Mouse (Mus musculus): Measurements from ENCODE around the gene Zfp868. TPM values are rescaled to one million over a fixed set of nuclear protein-coding genes. Genes with fewer than 3 reads are reported as not detected.
"Not testable (repeated sequence)": the region's sequence is repeated elsewhere in the genome, so short reads cannot be mapped to it uniquely, and the experiment has no call there.

Gene Zfp868
- 14.6 and 15.7 TPM in 2 replicates for polyA plus RNA-seq (2016; fragmentation: Nextera tagmentation; extraction: Ambion mirVana)

DNA sequence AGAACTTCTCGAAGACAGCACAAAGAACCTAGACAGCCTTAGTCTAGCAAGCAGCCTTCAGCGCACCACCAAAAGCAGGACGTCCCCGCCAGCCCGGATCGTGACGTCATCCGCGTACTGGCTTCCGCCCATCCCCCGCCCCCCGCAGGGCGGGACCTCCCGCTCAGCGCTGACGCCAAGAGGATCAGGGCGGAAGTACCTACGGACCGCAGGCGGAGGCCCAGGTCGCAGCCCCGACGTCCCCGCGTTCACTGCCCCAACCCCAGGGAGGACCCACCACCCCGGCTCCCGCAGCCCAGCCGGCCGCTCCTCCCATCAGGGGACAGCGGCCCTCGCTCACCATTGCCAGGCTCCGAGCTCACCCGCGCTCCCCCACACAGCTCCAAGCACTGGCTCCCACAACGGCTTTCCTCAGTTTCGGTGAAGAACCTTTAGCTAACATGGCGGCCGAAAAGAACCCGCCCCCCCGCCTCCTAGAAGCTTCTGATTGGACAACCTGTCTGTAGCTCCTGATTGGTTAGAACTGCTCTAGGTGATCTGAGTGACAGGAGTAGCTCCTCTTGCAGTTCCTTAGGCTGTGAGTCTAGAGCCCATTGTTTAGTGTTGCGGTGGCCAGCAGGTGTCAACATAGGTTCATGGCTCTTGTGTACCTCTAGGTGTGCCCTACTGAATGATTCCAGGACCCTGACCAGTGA lies at the start of gene Zfp868:
Zfp868 (minus strand) TSS at position 454 of the 695 bp plus-strand sequence.
- H3K4me1 ChIP-seq (replicated peaks), result peaks cover 8% of the 10 kb centered on the region
- H3K4me2 ChIP-seq, result peak within 1 kb of the TSS; percentile 59
- H3K27ac ChIP-seq (ENCODE audit: poor library complexity, severe bottlenecking), result peak within 1 kb of the TSS; percentile 98
- H3K36me3 ChIP-seq, result no peaks in the 10 kb centered on the region
- peak within 1 kb of the TSS; percentile 91 for H3K9ac ChIP-seq
- peak; percentile 100 for ATAC-seq (ENCODE audit: insufficient number of reproducible peaks, low FRiP score)
- no peaks in the 10 kb centered on the region for H3K27me3 ChIP-seq (replicated peaks)
- H3K9me3 ChIP-seq (replicated peaks), result no peaks in the 10 kb centered on the region
- peak within 1 kb of the TSS; percentile 72 for H3K4me3 ChIP-seq
- 0% methylated on average over 41 of the region's 41 CpGs for WGBS

DNA sequence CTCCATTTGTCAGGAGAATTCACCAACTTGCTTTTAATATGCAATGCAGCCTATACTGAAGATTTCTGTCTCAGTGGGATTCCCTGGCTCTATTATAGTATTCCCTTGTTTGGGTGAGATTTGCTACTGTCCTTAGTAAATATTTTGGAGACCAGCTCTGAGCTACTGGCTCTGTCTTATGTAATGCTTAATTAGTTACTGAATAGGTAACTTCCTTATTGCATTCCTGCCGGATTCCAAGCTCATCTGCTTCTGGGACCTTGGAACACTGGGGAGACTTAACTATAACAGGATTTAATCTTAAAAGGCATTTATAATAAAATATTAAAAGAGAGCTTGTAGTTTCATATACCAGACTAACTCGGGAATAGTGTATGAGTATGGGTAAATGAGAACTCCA lies 39.7 kb upstream of the Zfp868 start:
- H3K4me3 ChIP-seq; H3K9me3 ChIP-seq (replicated peaks); ATAC-seq (ENCODE audit: insufficient number of reproducible peaks, low FRiP score); H3K4me1 ChIP-seq (replicated peaks); H3K27me3 ChIP-seq (replicated peaks); H3K4me2 ChIP-seq; H3K9ac ChIP-seq; H3K27ac ChIP-seq (ENCODE audit: poor library complexity, severe bottlenecking): not testable (repeated sequence)
- H3K36me3 ChIP-seq, result peaks cover 27% of the 10 kb centered on the region
- WGBS, result 65% methylated on average over 2 of the region's 2 CpGs

DNA sequence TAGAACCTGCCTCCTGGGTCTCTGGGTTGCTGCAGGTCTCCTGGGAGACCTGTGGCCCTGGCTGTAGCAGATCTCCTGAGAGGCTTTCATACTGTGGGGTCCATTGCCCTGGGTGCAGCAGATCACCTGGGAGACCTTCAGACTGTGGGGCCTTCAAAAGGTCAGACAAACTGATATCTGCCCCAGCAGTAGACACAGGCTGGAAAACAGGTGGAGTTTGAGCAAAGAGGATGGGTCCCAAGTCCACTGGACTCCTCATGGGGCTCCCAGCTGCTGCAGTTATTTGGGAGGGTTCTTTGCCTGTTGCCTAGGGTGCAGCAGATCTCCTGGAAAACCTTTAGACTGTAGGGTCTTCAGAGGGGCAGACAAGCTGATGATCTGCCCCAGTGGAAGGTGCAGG lies 35.9 kb upstream of the Zfp868 start:
- Histone ChIP-seq H3K36me3 (peaks cover 34% of the 10 kb centered on the region), H3K4me2 (no peak overlapping the region), H3K4me1 (replicated peaks) (no peaks in the 10 kb centered on the region), H3K9me3 (replicated peaks) (peaks cover 6% of the 10 kb centered on the region; the same call in 1 of the 2 replicates), H3K27ac (ENCODE audit: poor library complexity, severe bottlenecking) (no peak overlapping the region), H3K27me3 (replicated peaks) (no peaks in the 10 kb centered on the region), H3K9ac (no peak overlapping the region), H3K4me3 (no peak overlapping the region)
- no peak for ATAC-seq (ENCODE audit: insufficient number of reproducible peaks, low FRiP score)

DNA sequence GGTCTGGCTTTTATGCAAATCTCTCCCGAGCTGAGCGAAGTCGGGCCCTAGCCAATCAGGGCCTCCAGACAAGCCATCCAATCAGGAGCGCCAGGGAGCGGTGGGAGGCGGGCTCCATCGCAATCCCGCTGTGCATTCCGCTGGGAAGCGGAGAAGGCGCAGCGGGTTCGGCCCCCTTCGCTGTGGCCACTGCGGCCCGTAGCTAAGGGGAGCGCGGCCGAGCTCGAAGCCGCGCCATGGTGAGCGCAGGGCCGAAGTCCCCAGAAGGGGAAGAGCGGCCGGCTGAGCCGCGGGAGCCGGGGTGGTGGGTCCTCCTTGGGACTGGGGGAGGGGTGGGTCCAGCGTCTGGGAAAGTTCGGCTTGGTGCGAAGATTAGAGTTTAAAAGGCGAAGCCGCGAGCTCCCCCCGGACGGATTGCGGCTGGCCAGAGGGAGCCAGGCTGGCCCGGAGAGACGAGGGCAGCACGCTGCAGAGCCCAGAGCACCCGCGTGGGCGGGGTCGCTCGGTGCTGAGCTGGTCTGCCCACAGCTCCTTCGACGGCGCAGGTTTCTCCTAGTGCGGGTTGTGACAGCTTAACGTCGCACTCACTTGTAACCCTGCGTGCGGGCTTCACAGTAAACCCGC lies 29.1 kb upstream of the Zfp868 start, which contains the start of gene Zfp964:
Zfp964 (plus strand) TSS at position 122 of the 624 bp plus-strand sequence.
- Histone ChIP-seq H3K4me3 (peak within 1 kb of the TSS; percentile 60), H3K9me3 (replicated peaks) (0 out of 2 replicates have a peak, but pooled peaks cover 2% of the 10 kb centered on the region), H3K36me3 (0 out of 2 replicates have a peak, but pooled peaks cover 3% of the 10 kb centered on the region), H3K27ac (ENCODE audit: poor library complexity, severe bottlenecking) (peak within 1 kb of the TSS; percentile 74), H3K4me2 (peak within 1 kb of the TSS; percentile 88), H3K27me3 (replicated peaks) (no peaks in the 10 kb centered on the region; the same call in 1 of the 2 replicates), H3K4me1 (replicated peaks) (peaks cover 6% of the 10 kb centered on the region; the same call in 1 of the 2 replicates), H3K9ac (peak within 1 kb of the TSS; percentile 77)
- under 1% methylated on average over 55 of the region's 55 CpGs for WGBS
- ATAC-seq (ENCODE audit: insufficient number of reproducible peaks, low FRiP score), result peak; percentile 98

DNA sequence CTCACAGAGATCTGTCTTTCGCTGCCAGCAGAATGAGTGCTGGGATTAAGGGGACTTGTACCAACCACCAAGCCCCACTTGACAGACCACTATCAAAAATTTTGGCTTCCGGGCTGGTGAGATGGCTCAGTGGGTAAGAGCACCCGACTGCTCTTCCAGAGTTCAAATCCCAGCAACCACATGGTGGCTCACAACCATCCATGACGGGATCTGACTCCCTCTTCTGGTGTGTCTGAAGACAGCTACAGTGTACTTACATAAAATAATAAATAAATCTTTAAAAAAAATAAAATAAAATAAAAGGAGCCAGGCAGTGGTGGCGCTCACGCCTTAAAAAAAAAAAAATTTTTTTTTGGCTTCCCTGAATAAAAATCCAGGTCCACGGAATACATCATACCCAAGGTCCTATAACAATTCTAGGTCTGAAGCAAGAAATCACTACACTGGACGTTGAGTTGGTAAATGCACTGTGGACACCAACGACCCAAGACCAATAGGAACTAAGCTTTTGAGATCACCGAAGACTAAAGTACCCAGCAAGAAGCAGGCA lies 28.5 kb upstream of the Zfp868 start:
- H3K27me3 ChIP-seq (replicated peaks), result no peaks in the 10 kb centered on the region; the same call in 1 of the 2 replicates
- H3K4me2 ChIP-seq, result peak overlapping the region; percentile 88
- WGBS, result 43% methylated on average over 10 of the region's 10 CpGs
- H3K27ac ChIP-seq (ENCODE audit: poor library complexity, severe bottlenecking), result no peak overlapping the region
- 0 out of 2 replicates have a peak, but pooled peaks cover 2% of the 10 kb centered on the region for H3K9me3 ChIP-seq (replicated peaks)
- H3K9ac ChIP-seq, result no peak overlapping the region
- peak overlapping the region; percentile 60 for H3K4me3 ChIP-seq
- peaks cover 6% of the 10 kb centered on the region; the same call in 1 of the 2 replicates for H3K4me1 ChIP-seq (replicated peaks)
- 0 out of 2 replicates have a peak, but pooled peaks cover 3% of the 10 kb centered on the region for H3K36me3 ChIP-seq
- ATAC-seq (ENCODE audit: insufficient number of reproducible peaks, low FRiP score), result no peak

DNA sequence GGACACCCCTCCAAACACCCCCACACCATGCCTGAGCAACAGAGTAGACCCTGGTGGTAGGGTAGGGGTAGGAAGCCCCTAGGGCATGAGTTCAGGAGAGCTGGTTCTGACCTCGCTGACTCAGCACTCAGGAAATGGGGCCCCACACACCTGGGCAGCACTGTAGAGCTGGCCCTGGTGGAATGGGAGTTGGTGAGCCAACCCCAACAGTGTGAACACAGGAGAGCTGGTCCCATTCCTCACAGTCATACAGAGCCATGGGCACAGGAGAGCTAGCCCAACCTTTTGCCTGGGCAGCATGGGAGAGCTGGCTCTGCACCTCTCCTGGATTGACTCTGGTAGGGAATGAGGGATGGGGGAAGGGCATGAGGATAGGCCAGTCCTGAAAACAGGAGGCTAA lies 7.3 kb downstream of the Zfp868 start:
- no peak; the same call in 1 of the 2 replicates for ATAC-seq (ENCODE audit: insufficient number of reproducible peaks, low FRiP score)
- WGBS, result 79% methylated on average over 1 of the region's 1 CpGs
- no peaks in the 10 kb centered on the region for H3K27me3 ChIP-seq (replicated peaks)
- H3K4me1 ChIP-seq (replicated peaks), result no peaks in the 10 kb centered on the region
- H3K9me3 ChIP-seq (replicated peaks), result no peaks in the 10 kb centered on the region
- H3K27ac ChIP-seq (ENCODE audit: poor library complexity, severe bottlenecking), result no peak overlapping the region
- no peak overlapping the region for H3K4me2 ChIP-seq
- H3K4me3 ChIP-seq, result no peak overlapping the region
- peaks cover 49% of the 10 kb centered on the region for H3K36me3 ChIP-seq
- H3K9ac ChIP-seq, result no peak overlapping the region

DNA sequence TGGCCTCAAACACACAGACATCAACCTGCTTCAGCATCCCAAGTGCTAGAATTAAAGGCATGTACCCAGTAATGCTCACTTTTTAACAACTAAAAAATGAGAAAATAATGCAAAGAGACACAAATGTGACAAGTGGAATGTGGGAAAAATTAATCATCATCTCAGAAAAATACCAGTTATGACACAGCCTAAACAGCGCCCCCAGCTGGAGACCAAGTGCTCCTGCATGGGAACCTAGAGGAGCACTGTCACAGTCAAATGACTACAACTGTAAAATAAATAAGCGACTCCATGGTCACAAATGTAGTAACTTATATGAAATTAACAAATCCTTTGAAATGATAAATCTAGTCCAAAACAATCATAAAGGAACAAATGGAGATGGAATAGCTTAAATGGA lies 10.7 kb downstream of the Zfp868 start:
- H3K36me3 ChIP-seq, result peaks cover 75% of the 10 kb centered on the region
- no peak for ATAC-seq (ENCODE audit: insufficient number of reproducible peaks, low FRiP score)
- H3K9me3 ChIP-seq (replicated peaks), result no peaks in the 10 kb centered on the region
- WGBS, result 55% methylated on average over 2 of the region's 2 CpGs
- no peak overlapping the region for H3K4me2 ChIP-seq
- no peak overlapping the region for H3K27ac ChIP-seq (ENCODE audit: poor library complexity, severe bottlenecking)
- no peak overlapping the region for H3K9ac ChIP-seq
- no peaks in the 10 kb centered on the region for H3K27me3 ChIP-seq (replicated peaks)
- no peaks in the 10 kb centered on the region for H3K4me1 ChIP-seq (replicated peaks)
- no peak overlapping the region for H3K4me3 ChIP-seq

DNA sequence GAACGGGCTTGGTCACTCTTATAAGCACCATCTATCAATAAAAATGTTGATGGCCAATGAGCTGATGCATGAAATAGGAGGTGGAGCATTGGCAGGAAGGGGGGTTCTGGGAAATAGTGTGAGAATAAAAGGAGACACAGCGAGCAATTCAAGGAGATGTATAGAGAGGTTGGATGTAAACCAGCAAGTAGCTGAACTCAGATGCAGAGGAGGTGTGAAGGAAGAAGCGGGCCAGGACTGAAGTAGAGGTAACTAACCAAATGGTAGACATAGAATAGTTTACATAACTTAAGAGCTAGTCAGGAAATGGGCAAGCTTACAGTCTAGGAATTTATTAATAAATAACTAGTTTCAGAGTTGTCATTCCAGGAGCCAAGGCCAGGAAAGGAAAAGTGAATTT lies 27.8 kb downstream of the Zfp868 start:
- not testable (repeated sequence) for H3K27ac ChIP-seq (ENCODE audit: poor library complexity, severe bottlenecking); ATAC-seq (ENCODE audit: insufficient number of reproducible peaks, low FRiP score); H3K27me3 ChIP-seq (replicated peaks); H3K4me3 ChIP-seq; H3K4me2 ChIP-seq; H3K36me3 ChIP-seq; H3K4me1 ChIP-seq (replicated peaks); H3K9me3 ChIP-seq (replicated peaks); H3K9ac ChIP-seq
- 89% methylated on average over 3 of the region's 3 CpGs for WGBS

DNA sequence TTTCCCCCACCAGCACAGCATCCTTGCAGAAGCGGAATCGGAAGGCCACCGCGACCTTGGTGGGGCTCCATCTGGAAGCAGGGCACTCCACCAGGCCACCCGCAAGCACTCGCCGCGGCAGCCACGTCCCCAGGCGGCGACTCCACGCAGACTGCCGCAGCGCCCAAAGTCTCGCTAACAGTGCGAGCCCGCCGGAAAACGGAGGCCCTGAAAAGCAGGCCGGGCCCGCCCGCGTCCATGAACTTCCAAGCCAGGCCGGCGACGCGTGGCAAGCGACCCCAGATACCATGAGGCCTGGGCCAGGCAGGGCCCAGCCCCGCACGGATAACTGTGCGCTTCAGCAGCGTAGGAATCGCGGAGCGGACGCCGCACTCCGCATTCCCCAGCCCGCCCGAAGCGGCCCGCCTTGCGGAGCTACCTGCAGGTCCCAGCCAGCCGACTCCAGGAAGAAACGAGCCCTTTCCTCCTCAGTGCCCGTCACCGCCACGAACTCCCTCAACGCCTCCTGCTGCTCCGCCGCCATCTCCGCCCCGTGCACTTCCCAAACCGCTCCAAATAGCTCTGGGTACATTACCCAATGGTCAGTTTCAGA lies 40.6 kb downstream of the Zfp868 start:
- peak overlapping the region; percentile 74 for H3K9ac ChIP-seq
- WGBS, result under 1% methylated on average over 54 of the region's 54 CpGs

DNA sequence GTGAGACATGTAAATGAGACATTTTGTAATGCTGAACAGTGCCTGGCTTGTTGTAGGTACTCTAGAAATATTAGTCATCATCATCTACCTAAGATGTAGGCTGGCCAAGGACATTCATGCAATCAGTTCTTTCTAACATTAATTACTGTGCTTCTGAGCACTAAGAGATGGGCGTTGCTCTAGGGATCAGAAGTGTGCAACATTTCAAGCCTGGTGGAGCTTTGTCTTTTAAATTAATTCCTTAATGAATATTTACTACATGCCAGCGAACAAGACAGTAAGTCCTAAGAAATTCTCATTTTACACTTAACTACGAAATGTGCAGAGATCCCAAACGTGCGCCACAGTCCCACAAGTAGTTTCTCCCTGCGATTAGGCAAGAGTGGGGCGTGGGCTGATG lies 41.1 kb downstream of the Zfp868 start:
- H3K27me3 ChIP-seq (replicated peaks); H3K36me3 ChIP-seq; H3K9me3 ChIP-seq (replicated peaks); ATAC-seq (ENCODE audit: insufficient number of reproducible peaks, low FRiP score); H3K27ac ChIP-seq (ENCODE audit: poor library complexity, severe bottlenecking); H3K4me1 ChIP-seq (replicated peaks): not testable (repeated sequence)
- Histone ChIP-seq H3K4me3 (peak overlapping the region; percentile 49), H3K9ac (peak overlapping the region; percentile 74), H3K4me2 (peak overlapping the region; percentile 93)
- 19% methylated on average over 7 of the region's 7 CpGs for WGBS

More for the DNA sequence above, 40.6 kb downstream of the Zfp868 start:
- Histone ChIP-seq H3K9me3 (replicated peaks) (no peaks in the 10 kb centered on the region), H3K27me3 (replicated peaks) (no peaks in the 10 kb centered on the region), H3K4me3 (peak overlapping the region; percentile 49), H3K27ac (ENCODE audit: poor library complexity, severe bottlenecking) (no peak overlapping the region), H3K4me1 (replicated peaks) (no peaks in the 10 kb centered on the region), H3K4me2 (peak overlapping the region; percentile 93), H3K36me3 (no peaks in the 10 kb centered on the region)
- no peak for ATAC-seq (ENCODE audit: insufficient number of reproducible peaks, low FRiP score)
